Mouse (Mus musculus): ENCODE measurements at regions not wholly inside any gene's neighbourhood (a gene's known extent, or its start where the extent isn't known, plus 50 kb on each side); places are given as distances from the start of the nearest gene placed in this dataset.

DNA sequence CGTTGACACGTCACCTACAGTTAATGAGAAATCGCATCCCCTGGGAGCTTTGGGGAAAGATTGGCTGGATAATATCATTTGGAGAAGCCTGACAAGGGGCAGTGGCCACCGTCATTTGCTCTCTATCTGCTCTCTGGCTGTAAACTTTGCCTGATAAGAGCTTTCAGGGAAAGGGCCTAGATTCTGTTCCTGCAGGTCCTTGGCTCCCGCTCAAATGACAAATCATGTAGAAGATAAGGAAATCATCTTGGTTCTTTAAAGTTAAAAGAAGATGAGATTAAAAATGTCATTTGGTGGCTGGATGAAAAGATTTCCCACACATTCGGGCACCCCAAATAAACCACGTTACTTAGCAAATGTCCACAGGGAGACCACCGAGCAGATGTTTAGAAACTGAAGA lies 223.4 kb downstream of the Sipa1l2 start:
- dilution Hi-C loops (cut with MboI; ENCODE audit: extremely low pct_ligation_motif_present, extremely low pct_unique_long_range_greater_than_20kb, low sequenced_read_pairs): no loop called here

GRCm38 (mm10) chr8:125345571-125345970 lies 224.0 kb downstream of the Sipa1l2 start:
- Histone ChIP-seq H3K9me3 (replicated peaks; ENCODE audit: low read length) (no peaks in the 10 kb centered on the region), H3K27ac (ENCODE audit: insufficient read depth, low read depth) (no peak overlapping the region), H3K79me2 (replicated peaks; ENCODE audit: control insufficient read depth, extremely low read depth, insufficient read depth, poor library complexity, severe bottlenecking) (no peaks in the 10 kb centered on the region), H3K9ac (ENCODE audit: insufficient read depth, low read depth) (no peak overlapping the region), H3K4me2 (ENCODE audit: insufficient read depth, low read depth, poor library complexity, severe bottlenecking) (no peak overlapping the region), H3K27me3 (replicated peaks) (no peaks in the 10 kb centered on the region), H3K4me1 (ENCODE audit: control insufficient read depth in 1 of 2, insufficient read depth in 2 of 2) (peaks cover 8 to 24% of the 10 kb centered on the region in 2 experiments), H3K4me3 (replicated peaks in 1 of 3; ENCODE audit: low read depth in 2 of 3, low read length in 2 of 3, poor library complexity in 1 of 3) (no peak overlapping the region), H3K36me3 (replicated peaks in 1 of 2; ENCODE audit: control insufficient read depth in 1 of 2, insufficient read depth in 1 of 2, low read length in 1 of 2) (no peaks in the 10 kb centered on the region)
- dilution Hi-C loops (cut with MboI; ENCODE audit: extremely low pct_ligation_motif_present, extremely low pct_unique_long_range_greater_than_20kb, low sequenced_read_pairs) (no loop called here), in situ Hi-C loops (cut with MboI; ENCODE audit: low pct_ligation_motif_present, low pct_unique_long_range_greater_than_20kb, low sequenced_read_pairs) (loop anchor here (25.0 kb wide), 1 partner anchor 217 kb away; the partner anchor contains the start of gene Sipa1l2)
- DNase-seq (ENCODE audit: extremely low read depth): no peak
- TF ChIP-seq BHLHE40 (IDR thresholded peaks at IDR 0.05; ENCODE audit: low read depth, low read length): no peak
- no peak for TF ChIP-seq UBTF (IDR thresholded peaks at IDR 0.05; ENCODE audit: low read depth, low read length)

More for the DNA sequence above, 223.4 kb downstream of the Sipa1l2 start:
- Histone ChIP-seq H3K27ac (ENCODE audit: insufficient read depth, low read depth) (no peak overlapping the region), H3K79me2 (replicated peaks; ENCODE audit: control insufficient read depth, extremely low read depth, insufficient read depth, poor library complexity, severe bottlenecking) (no peaks in the 10 kb centered on the region), H3K9me3 (replicated peaks; ENCODE audit: low read length) (no peaks in the 10 kb centered on the region), H3K9ac (ENCODE audit: insufficient read depth, low read depth) (no peak overlapping the region), H3K27me3 (replicated peaks) (no peaks in the 10 kb centered on the region), H3K4me3 (replicated peaks in 1 of 3; ENCODE audit: low read depth in 2 of 3, low read length in 2 of 3, poor library complexity in 1 of 3) (no peak overlapping the region), H3K36me3 (replicated peaks in 1 of 2; ENCODE audit: control insufficient read depth in 1 of 2, insufficient read depth in 1 of 2, low read length in 1 of 2) (no peaks in the 10 kb centered on the region), H3K4me2 (ENCODE audit: insufficient read depth, low read depth, poor library complexity, severe bottlenecking) (no peak overlapping the region), H3K4me1 (ENCODE audit: control insufficient read depth in 1 of 2, insufficient read depth in 2 of 2) (peaks cover 8 to 27% of the 10 kb centered on the region in 2 experiments)
- no peak for TF ChIP-seq NRF1 (IDR thresholded peaks at IDR 0.05; ENCODE audit: low read depth, low read length)
- no peak for TF ChIP-seq UBTF (IDR thresholded peaks at IDR 0.05; ENCODE audit: low read depth, low read length)
- TF ChIP-seq ZNF384 (IDR thresholded peaks at IDR 0.05; ENCODE audit: low read depth, low read length): no peak
- no peak for TF ChIP-seq TBP (conservative IDR thresholded peaks at IDR 0.05; ENCODE audit: low read depth, low read length)
- TF ChIP-seq SMC3 (IDR thresholded peaks at IDR 0.05; ENCODE audit: low read depth, low read length): no peak
- TF ChIP-seq CHD2 (IDR thresholded peaks at IDR 0.05; ENCODE audit: low read length): no peak
- no peak for TF ChIP-seq CTCF (conservative IDR thresholded peaks at IDR 0.05 in 1 of 2, IDR thresholded peaks at IDR 0.05 in 1 of 2; ENCODE audit: low read depth in 2 of 2, low read length in 2 of 2)
- TF ChIP-seq NELFE (IDR thresholded peaks at IDR 0.05; ENCODE audit: low read depth, low read length): no peak
- no peak for TF ChIP-seq PAX5 (IDR thresholded peaks at IDR 0.05; ENCODE audit: low read length)
- TF ChIP-seq ZKSCAN1 (IDR thresholded peaks at IDR 0.05; ENCODE audit: borderline replicate concordance, low read depth, low read length): no peak
- no peak for TF ChIP-seq ZC3H11A (IDR thresholded peaks at IDR 0.05; ENCODE audit: low read depth, low read length)
- TF ChIP-seq ZMIZ1 (IDR thresholded peaks at IDR 0.05; ENCODE audit: low read depth, low read length): no peak
- TF ChIP-seq BHLHE40 (IDR thresholded peaks at IDR 0.05; ENCODE audit: low read depth, low read length): no peak
- TF ChIP-seq POLR2A (IDR thresholded peaks at IDR 0.05; ENCODE audit: low read depth, low read length): no peak
- no peak for DNase-seq (ENCODE audit: extremely low read depth)
- in situ Hi-C loops (cut with MboI; ENCODE audit: low pct_ligation_motif_present, low pct_unique_long_range_greater_than_20kb, low sequenced_read_pairs): loop anchor here (25.0 kb wide), 1 partner anchor 216 kb away; the partner anchor contains the start of gene Sipa1l2

GRCm38 (mm10) chr8:125343867-125344266 lies 225.7 kb downstream of the Sipa1l2 start:
- Histone ChIP-seq H3K9me3 (replicated peaks; ENCODE audit: low read length) (no peaks in the 10 kb centered on the region), H3K27ac (ENCODE audit: insufficient read depth, low read depth) (no peak overlapping the region), H3K4me1 (ENCODE audit: control insufficient read depth in 1 of 2, insufficient read depth in 2 of 2) (peaks cover 8 to 19% of the 10 kb centered on the region in 2 experiments), H3K79me2 (replicated peaks; ENCODE audit: control insufficient read depth, extremely low read depth, insufficient read depth, poor library complexity, severe bottlenecking) (no peaks in the 10 kb centered on the region), H3K4me2 (ENCODE audit: insufficient read depth, low read depth, poor library complexity, severe bottlenecking) (peak overlapping the region; percentile 17; the same call in 1 of the 2 replicates), H3K9ac (ENCODE audit: insufficient read depth, low read depth) (no peak overlapping the region), H3K36me3 (replicated peaks in 1 of 2; ENCODE audit: control insufficient read depth in 1 of 2, insufficient read depth in 1 of 2, low read length in 1 of 2) (no peaks in the 10 kb centered on the region), H3K27me3 (replicated peaks) (no peaks in the 10 kb centered on the region), H3K4me3 (replicated peaks in 1 of 3; ENCODE audit: low read depth in 2 of 3, low read length in 2 of 3, poor library complexity in 1 of 3) (no peak overlapping the region)
- dilution Hi-C loops (cut with MboI; ENCODE audit: extremely low pct_ligation_motif_present, extremely low pct_unique_long_range_greater_than_20kb, low sequenced_read_pairs): no loop called here
- in situ Hi-C loops (cut with MboI; ENCODE audit: low pct_ligation_motif_present, low pct_unique_long_range_greater_than_20kb, low sequenced_read_pairs): loop anchor here (25.0 kb wide), 1 partner anchor 218 kb away; the partner anchor contains the start of gene Sipa1l2
- TF ChIP-seq MAZ (IDR thresholded peaks at IDR 0.05; ENCODE audit: low read depth, low read length) (no peak), ETS1 (conservative IDR thresholded peaks at IDR 0.05; ENCODE audit: low read depth, low read length) (peak; percentile 63), MYC (IDR thresholded peaks at IDR 0.05; ENCODE audit: low read depth, low read length) (no peak), JUN (IDR thresholded peaks at IDR 0.05; ENCODE audit: insufficient read depth, low read depth, low read length) (no peak), SIN3A (IDR thresholded peaks at IDR 0.05; ENCODE audit: low read length) (no peak), UBTF (IDR thresholded peaks at IDR 0.05; ENCODE audit: low read depth, low read length) (no peak), CHD1 (IDR thresholded peaks at IDR 0.05; ENCODE audit: low read depth, low read length) (no peak), NELFE (IDR thresholded peaks at IDR 0.05; ENCODE audit: low read depth, low read length) (no peak), HCFC1 (IDR thresholded peaks at IDR 0.05; ENCODE audit: low read depth, low read length) (no peak), POLR2AphosphoS2 (IDR thresholded peaks at IDR 0.05; ENCODE audit: low read depth, low read length) (no peak), ZC3H11A (IDR thresholded peaks at IDR 0.05; ENCODE audit: low read depth, low read length) (no peak), EP300 (IDR thresholded peaks at IDR 0.05; ENCODE audit: low read length) (no peak), MAFK (IDR thresholded peaks at IDR 0.05; ENCODE audit: insufficient replicate concordance, low read length) (0 out of 2 replicates have a peak, but pooled peaks have one; percentile 28)
- DNase-seq (ENCODE audit: extremely low read depth): peak; percentile 76

Measured in CH12.LX (cell line).